Mouse (Mus musculus) embryonic facial prominence, embryonic 15.5 days (tissue): ENCODE results near the gene Tmf1. TPM values are rescaled to one million over a fixed set of nuclear protein-coding genes. Genes with fewer than 3 reads are reported as not detected.

Source experiments
- ATAC-seq: fragments of 200-750 bp; cut with Nextera tagmentation; 2 replicates; pipeline ENCODE4 v1.8.0; 2017; ENCODE audit warnings: low read depth, moderate TSS enrichment; ENCODE audit not compliant: insufficient number of reproducible peaks, low FRiP score, low TSS enrichment
- H3K27ac ChIP-seq: fragments of 300-500 bp; sonication (generic); replicated peaks from 2 replicates; pipeline ENCODE4 v1.5.1; 2015; ENCODE audit warnings: mild to moderate bottlenecking, inconsistent platforms
- H3K27me3 ChIP-seq: fragments of 300-500 bp; sonication (generic); 2 replicates; pipeline ENCODE4 v1.6.1; 2015; ENCODE audit warnings: inconsistent platforms
- H3K36me3 ChIP-seq: fragments of 300-500 bp; sonication (generic); 2 replicates; pipeline ENCODE4 v1.6.1; 2015; ENCODE audit warnings: mild to moderate bottlenecking, inconsistent platforms
- H3K4me1 ChIP-seq: fragments of 300-500 bp; sonication (generic); 2 replicates; pipeline ENCODE4 v1.6.1; 2015; ENCODE audit warnings: inconsistent platforms
- H3K4me2 ChIP-seq: fragments of 300-500 bp; sonication (generic); replicated peaks from 2 replicates; pipeline ENCODE4 v1.6.1; 2015; ENCODE audit warnings: mild to moderate bottlenecking, inconsistent platforms
- H3K4me3 ChIP-seq: fragments of 300-500 bp; sonication (generic); replicated peaks from 2 replicates; pipeline ENCODE4 v1.5.1; 2015; ENCODE audit warnings: mild to moderate bottlenecking, inconsistent platforms
- H3K9ac ChIP-seq: fragments of 300-500 bp; sonication (generic); 2 replicates; pipeline ENCODE4 v1.6.1; 2015; ENCODE audit warnings: inconsistent platforms
- H3K9me3 ChIP-seq: fragments of 300-500 bp; sonication (generic); replicated peaks from 2 replicates; pipeline ENCODE4 v1.6.1; 2016; ENCODE audit warnings: inconsistent platforms
- WGBS: fragments of 180-500 bp; shearing (Covaris S2); methylation state at CpG from one replicate; pipeline ENCODE4 v1.1.7; 2015; 5-methylcytosine and 5-hydroxymethylcytosine counted together
- polyA plus RNA-seq: library from polyadenylated mRNA; unstranded; fragments of >200 nt; fragmentation: Nextera tagmentation; extraction: Ambion mirVana; gene quantifications from 2 replicates; pipeline ENCODE4 v1.2.1, GENCODE M21; 2015

The Tmf1 gene
- polyA plus RNA-seq: 36.8 and 39.0 TPM in 2 replicates

DNA sequence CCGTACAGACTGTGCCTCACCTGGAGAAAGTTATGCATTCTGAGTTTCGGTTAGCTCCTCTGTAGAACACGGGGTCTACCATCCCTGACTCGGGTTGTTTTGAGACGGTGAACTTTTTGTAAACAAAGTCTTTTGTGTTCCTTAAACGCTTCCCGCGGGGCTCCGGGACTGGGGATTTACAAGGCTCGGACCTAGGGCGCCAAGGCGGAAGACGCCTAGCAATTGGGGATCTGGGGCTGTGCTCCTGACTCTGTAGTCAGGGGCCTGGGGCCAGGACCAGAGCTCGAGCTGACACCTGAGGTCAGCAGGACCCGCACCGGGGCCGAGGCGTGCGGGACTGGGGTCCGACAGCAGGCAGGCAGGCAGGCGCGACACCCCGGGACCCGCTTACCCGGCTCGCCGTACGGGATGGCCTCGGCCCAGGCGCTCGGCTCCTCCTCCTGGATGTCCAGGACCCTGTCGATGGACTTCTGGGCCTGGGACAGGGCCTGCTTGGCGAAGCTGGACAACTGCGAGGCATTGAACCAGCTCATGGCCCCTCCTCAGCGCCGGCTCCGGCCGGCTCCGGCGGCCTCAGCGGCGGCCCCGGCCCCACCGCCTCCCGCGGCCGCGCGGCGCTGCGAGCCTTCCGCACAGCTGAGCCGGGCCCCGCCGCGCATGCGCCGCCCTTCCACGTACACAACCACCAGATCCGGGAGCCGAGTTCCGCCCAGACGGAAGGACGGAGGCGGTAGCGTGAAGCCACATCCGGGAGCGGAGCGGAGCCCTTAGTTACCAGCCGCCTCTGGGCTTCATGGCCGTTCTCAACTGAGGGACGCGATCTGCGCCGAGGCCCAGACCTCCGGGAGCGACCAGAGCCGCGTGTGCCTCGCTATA lies at the start of gene Tmf1:
TSS of gene Tmf1 (minus strand) at position 632 of the 876 bp plus-strand sequence.
- Histone ChIP-seq H3K4me3 (peak within 1 kb of the TSS; percentile 87), H3K4me1 (peaks cover 15% of the 10 kb centered on the region), H3K4me2 (peak within 1 kb of the TSS; percentile 69), H3K9me3 (no peaks in the 10 kb centered on the region), H3K36me3 (peaks cover 14% of the 10 kb centered on the region), H3K27me3 (no peaks in the 10 kb centered on the region), H3K9ac (peak within 1 kb of the TSS; percentile 77), H3K27ac (peak within 1 kb of the TSS; percentile 94)
- ATAC-seq: peak; percentile 98
- under 1% methylated on average over 79 of the region's 80 CpGs for WGBS

- ATAC-seq: no peak
- H3K27ac ChIP-seq: no peak overlapping the region
- no peak overlapping the region for H3K9ac ChIP-seq
- H3K4me3 ChIP-seq: no peak overlapping the region
- peaks cover 14% of the 10 kb centered on the region for H3K4me1 ChIP-seq
- no peaks in the 10 kb centered on the region for H3K27me3 ChIP-seq
- H3K9me3 ChIP-seq: no peaks in the 10 kb centered on the region
- no peak overlapping the region for H3K4me2 ChIP-seq
- 92% methylated on average over 9 of the region's 9 CpGs for WGBS
- peaks cover 21% of the 10 kb centered on the region for H3K36me3 ChIP-seq
Measured at GRCm38 (mm10) chr6:97227067-97227847, 48.3 kb upstream of the Tmf1 start.

GRCm38 (mm10) chr6:97226083-97226491 lies 47.2 kb upstream of the Tmf1 start:
- Histone ChIP-seq H3K36me3 (peaks cover 11% of the 10 kb centered on the region; the same call in 1 of the 2 replicates), H3K9me3 (no peaks in the 10 kb centered on the region), H3K27me3 (no peaks in the 10 kb centered on the region), H3K9ac (no peak overlapping the region), H3K4me2 (no peak overlapping the region), H3K4me3 (no peak overlapping the region), H3K4me1 (peaks cover 26% of the 10 kb centered on the region), H3K27ac (no peak overlapping the region; the same call in 1 of the 2 replicates)
- ATAC-seq: no peak
- 24% methylated on average over 1 of the region's 1 CpGs for WGBS

- Histone ChIP-seq H3K27me3 (no peaks in the 10 kb centered on the region), H3K4me2 (no peak overlapping the region), H3K36me3 (peaks cover 2% of the 10 kb centered on the region; the same call in 1 of the 2 replicates), H3K9me3 (no peaks in the 10 kb centered on the region), H3K27ac (no peak overlapping the region), H3K4me3 (no peak overlapping the region), H3K9ac (no peak overlapping the region), H3K4me1 (peaks cover 28% of the 10 kb centered on the region)
- 89% methylated on average over 8 of the region's 8 CpGs for WGBS
- ATAC-seq: no peak
Measured at GRCm38 (mm10) chr6:97224505-97224904, 45.6 kb upstream of the Tmf1 start.

DNA sequence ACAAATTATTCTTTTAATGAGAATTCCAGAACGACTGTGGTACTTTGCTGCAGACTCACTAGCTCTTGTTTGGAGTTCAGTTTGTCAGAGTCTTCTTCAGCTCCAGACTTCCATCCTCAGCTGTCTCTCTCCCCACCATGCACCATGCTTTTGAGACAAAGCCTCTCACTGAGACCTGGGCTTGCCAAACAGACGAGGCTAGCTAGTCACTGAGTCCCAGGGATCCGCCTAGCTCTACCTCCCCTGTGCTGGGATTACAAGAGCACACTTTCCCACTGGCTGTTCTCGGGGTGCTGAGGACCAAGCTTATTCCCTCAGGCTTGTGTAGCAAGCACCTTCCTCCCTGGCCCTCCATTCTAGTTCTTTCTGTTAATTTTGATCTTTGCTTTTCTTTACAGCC lies 44.6 kb upstream of the Tmf1 start:
- 66% methylated on average over 4 of the region's 4 CpGs for WGBS
- H3K9ac ChIP-seq: no peak overlapping the region
- H3K9me3 ChIP-seq: no peaks in the 10 kb centered on the region
- H3K4me1 ChIP-seq: peaks cover 28% of the 10 kb centered on the region
- H3K4me3 ChIP-seq: no peak overlapping the region
- no peak overlapping the region for H3K4me2 ChIP-seq
- no peaks in the 10 kb centered on the region for H3K27me3 ChIP-seq
- H3K36me3 ChIP-seq: no peaks in the 10 kb centered on the region
- peak overlapping the region; percentile 70 for H3K27ac ChIP-seq
- no peak for ATAC-seq

DNA sequence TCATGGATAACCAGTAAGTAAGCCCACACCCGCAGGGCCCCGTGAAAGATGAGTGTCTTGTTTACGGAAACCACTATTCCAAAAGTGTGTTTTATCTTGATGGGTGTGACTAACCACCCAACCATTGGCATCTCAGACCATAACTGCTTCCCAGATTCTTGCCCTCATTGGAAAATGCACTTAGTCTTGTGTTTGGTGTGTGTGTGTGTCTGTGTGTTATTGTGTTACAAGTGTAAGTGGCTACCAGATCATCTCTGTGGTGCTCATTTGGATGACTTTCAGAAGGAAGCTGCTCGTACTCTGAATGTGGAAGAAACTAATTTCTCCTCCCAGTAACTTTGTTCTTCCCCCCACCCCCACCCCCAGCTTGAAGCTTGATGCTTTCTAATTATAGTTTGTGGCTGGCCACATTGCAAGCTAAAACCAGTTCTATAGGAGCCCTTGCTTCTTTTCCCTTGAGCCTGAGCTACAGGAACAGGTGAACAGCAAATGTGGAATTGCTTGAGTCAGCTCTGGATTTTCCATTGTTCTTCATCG lies 44.1 kb upstream of the Tmf1 start:
- H3K27me3 ChIP-seq: no peaks in the 10 kb centered on the region
- no peaks in the 10 kb centered on the region for H3K9me3 ChIP-seq
- no peaks in the 10 kb centered on the region for H3K36me3 ChIP-seq
- peak overlapping the region; percentile 77 for H3K27ac ChIP-seq
- 27% methylated on average over 5 of the region's 5 CpGs for WGBS
- no peak overlapping the region for H3K9ac ChIP-seq
- H3K4me1 ChIP-seq: peaks cover 28% of the 10 kb centered on the region
- peak overlapping the region; percentile 13 for H3K4me2 ChIP-seq
- ATAC-seq: peak; percentile 56; the same call in 1 of the 2 replicates
- H3K4me3 ChIP-seq: no peak overlapping the region

DNA sequence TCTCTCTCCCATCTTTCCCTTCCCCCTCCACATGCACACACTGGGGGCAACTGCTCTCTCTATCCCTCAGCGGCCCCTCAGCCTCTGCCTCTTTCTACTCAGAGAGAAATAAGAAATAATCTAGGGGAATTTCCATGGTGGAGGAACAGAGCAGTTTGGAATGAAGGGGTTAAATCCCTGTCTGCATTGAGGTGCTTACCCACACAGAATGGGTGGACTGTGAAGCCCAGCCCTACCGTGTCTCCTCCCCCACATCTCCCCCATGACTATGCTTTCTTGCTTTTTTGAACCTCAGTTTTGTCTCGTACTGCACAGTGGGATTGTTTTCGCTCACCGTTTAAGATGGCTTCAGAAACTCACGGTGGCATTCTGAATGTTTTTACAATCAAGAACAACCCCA lies 43.4 kb upstream of the Tmf1 start:
- Histone ChIP-seq H3K27me3 (no peaks in the 10 kb centered on the region), H3K4me1 (peaks cover 28% of the 10 kb centered on the region), H3K9me3 (no peaks in the 10 kb centered on the region), H3K9ac (no peak overlapping the region), H3K4me3 (no peak overlapping the region), H3K4me2 (no peak overlapping the region; the same call in 1 of the 2 replicates), H3K36me3 (no peaks in the 10 kb centered on the region), H3K27ac (peak overlapping the region; percentile 77)
- ATAC-seq: no peak
- WGBS: 30% methylated on average over 6 of the region's 6 CpGs

DNA sequence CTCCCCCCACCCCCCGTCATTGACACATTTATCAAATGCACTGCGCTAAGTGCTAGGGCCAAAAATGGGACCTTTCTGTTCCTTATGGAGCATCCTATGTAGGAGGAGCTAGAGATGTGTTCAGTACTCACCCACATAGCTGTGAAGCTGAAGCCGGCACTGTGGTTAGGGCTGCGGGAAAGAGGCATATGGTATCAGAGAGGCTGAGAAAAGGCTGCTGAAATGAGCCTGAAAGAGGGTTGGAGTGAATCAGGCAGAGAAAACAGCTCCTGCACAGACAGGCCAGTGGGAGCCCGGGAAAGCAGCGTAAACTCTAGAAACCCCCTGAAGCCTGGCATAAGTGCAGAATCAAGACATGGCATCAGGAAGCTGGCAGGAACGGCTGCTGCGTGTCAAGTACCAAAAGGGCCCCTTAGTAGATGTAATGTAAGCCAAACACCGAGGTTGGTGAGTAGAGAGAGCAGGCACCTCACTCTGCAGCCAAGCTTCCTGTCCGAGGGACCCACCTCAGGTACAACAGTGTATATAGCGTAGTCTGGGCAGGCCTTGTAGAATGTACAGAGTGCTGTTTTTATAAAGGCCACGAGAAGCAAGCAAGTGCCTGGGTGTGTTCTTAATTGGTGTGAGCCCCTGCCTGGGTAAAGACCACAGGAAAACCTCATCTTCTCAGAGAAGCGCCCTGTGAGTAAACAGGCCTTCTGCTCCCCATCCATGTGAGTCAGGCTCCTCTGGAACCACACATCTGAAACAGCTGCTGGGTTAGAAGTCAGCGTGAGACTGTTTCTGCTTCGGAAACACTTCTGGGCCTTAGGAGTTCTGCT lies 42.5 kb upstream of the Tmf1 start:
- Histone ChIP-seq H3K36me3 (no peaks in the 10 kb centered on the region), H3K27ac (peak overlapping the region; percentile 77), H3K4me1 (peaks cover 31% of the 10 kb centered on the region), H3K27me3 (no peaks in the 10 kb centered on the region), H3K4me2 (no peak overlapping the region; the same call in 1 of the 2 replicates), H3K4me3 (no peak overlapping the region), H3K9ac (no peak overlapping the region), H3K9me3 (no peaks in the 10 kb centered on the region)
- peak; percentile 58; the same call in 1 of the 2 replicates for ATAC-seq
- 48% methylated on average over 15 of the region's 15 CpGs for WGBS

- H3K9me3 ChIP-seq: no peaks in the 10 kb centered on the region
- H3K27me3 ChIP-seq: no peaks in the 10 kb centered on the region
- H3K4me1 ChIP-seq: peaks cover 35% of the 10 kb centered on the region
- ATAC-seq: no peak
- H3K4me2 ChIP-seq: no peak overlapping the region
- H3K9ac ChIP-seq: no peak overlapping the region
- no peaks in the 10 kb centered on the region for H3K36me3 ChIP-seq
- H3K27ac ChIP-seq: no peak overlapping the region; the same call in 1 of the 2 replicates
- WGBS: 85% methylated on average over 2 of the region's 5 CpGs
- H3K4me3 ChIP-seq: no peak overlapping the region
Measured at GRCm38 (mm10) chr6:97220672-97221071, 41.8 kb upstream of the Tmf1 start.

DNA sequence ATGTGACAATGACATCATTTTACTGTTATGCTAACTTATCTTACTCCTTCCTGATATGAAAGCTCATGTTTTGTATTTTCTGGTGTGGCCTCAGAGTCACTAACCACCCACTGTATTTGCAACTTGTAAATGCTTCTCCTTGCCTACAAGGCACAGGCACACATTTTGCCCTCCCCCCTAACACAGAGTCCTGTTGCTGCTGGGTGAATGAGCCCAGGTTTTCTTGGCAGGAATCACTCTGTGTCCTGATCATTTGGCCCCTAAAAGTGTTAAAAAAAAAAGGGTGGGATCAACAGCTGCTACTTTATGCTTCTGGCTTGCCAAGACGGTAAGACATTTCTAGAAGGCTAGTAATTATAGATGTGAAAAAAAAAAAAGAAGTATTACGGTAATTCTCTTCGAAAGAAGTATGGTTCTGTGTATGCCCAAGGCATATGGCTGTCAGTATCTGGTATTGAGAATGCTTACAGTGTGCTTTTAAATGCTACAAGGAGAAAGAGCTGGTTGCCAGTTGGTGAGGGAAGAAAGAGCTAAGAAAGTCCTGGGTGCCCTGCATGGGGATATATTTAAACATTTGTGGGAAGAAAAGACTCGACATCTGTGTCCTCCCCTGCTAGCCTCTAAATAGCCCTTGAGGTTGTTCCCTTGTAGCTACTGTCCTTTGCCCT lies 37.4 kb upstream of the Tmf1 start:
- WGBS: 39% methylated on average over 4 of the region's 4 CpGs

More for the DNA sequence above, 37.4 kb upstream of the Tmf1 start:
- H3K4me1 ChIP-seq: peaks cover 25% of the 10 kb centered on the region
- no peak overlapping the region for H3K9ac ChIP-seq
- H3K4me2 ChIP-seq: no peak overlapping the region
- no peak overlapping the region for H3K27ac ChIP-seq
- H3K4me3 ChIP-seq: no peak overlapping the region
- no peaks in the 10 kb centered on the region for H3K9me3 ChIP-seq
- no peak for ATAC-seq
- H3K27me3 ChIP-seq: no peaks in the 10 kb centered on the region
- no peaks in the 10 kb centered on the region for H3K36me3 ChIP-seq
